Mouse (Mus musculus) B cell, adult 2 months (primary cell): ENCODE measurements at regions not wholly inside any gene's neighbourhood (a gene's known extent, or its start where the extent isn't known, plus 50 kb on each side); places are given as distances from the start of the nearest gene placed in this dataset.

Source experiments
- DNase-seq, 2 experiments: peaks; one replicate each; pipeline ENCODE4 v3.0.0; 2022

- DNase-seq = peak in 1 of 2 experiments; percentile 7
These were observed 59.2 kb upstream of the C2cd4b start for GRCm38 (mm10) chr9:67699846-67700579.

- DNase-seq = no peak
These were observed 50.8 kb upstream of the C2cd4b start for GRCm38 (mm10) chr9:67708246-67708960.
